Mouse (Mus musculus) liver, embryonic 15.5 days (tissue): ENCODE measurements around the gene Gm17655. TPM values are rescaled to one million over a fixed set of nuclear protein-coding genes. Genes with fewer than 3 reads are reported as not detected.
A peak's percentile ranks its signal among the peaks of the same experiment; 100 is the strongest.
"Not testable (repeated sequence)": the region's sequence is repeated elsewhere in the genome, so short reads cannot be mapped to it uniquely, and the experiment has no call there.

Source experiments
- ATAC-seq: fragments of 200-750 bp; cut with Nextera tagmentation; 2 replicates; pipeline ENCODE4 v1.8.0; 2017; ENCODE audit warnings: moderate number of reproducible peaks, mild to moderate bottlenecking, moderate library complexity; ENCODE audit not compliant: insufficient read depth
- H3K27ac ChIP-seq: fragments of 300-500 bp; sonication (generic); replicated peaks from 2 replicates; pipeline ENCODE4 v1.5.1; 2015; ENCODE audit warnings: mild to moderate bottlenecking, inconsistent platforms
- H3K27me3 ChIP-seq: fragments of 300-500 bp; sonication (generic); 2 replicates; pipeline ENCODE4 v1.6.1; 2015; ENCODE audit warnings: mild to moderate bottlenecking, inconsistent platforms
- H3K36me3 ChIP-seq: fragments of 300-500 bp; sonication (generic); replicated peaks from 2 replicates; pipeline ENCODE4 v1.6.1; 2015; ENCODE audit warnings: moderate library complexity, mild to moderate bottlenecking, inconsistent platforms
- H3K4me1 ChIP-seq: fragments of 300-500 bp; sonication (generic); replicated peaks from 2 replicates; pipeline ENCODE4 v1.6.1; 2015; ENCODE audit warnings: inconsistent platforms
- H3K4me2 ChIP-seq: fragments of 300-500 bp; sonication (generic); 2 replicates; pipeline ENCODE4 v1.6.1; 2015; ENCODE audit warnings: moderate library complexity, mild to moderate bottlenecking, inconsistent platforms
- H3K4me3 ChIP-seq: fragments of 300-500 bp; sonication (generic); replicated peaks from 2 replicates; pipeline ENCODE4 v1.5.1; 2015; ENCODE audit warnings: mild to moderate bottlenecking, inconsistent platforms
- H3K9ac ChIP-seq: fragments of 300-500 bp; sonication (generic); 2 replicates; pipeline ENCODE4 v1.6.1; 2015; ENCODE audit warnings: moderate library complexity, mild to moderate bottlenecking, inconsistent platforms
- H3K9me3 ChIP-seq: fragments of 300-500 bp; sonication (generic); replicated peaks from 2 replicates; pipeline ENCODE4 v1.6.1; 2016; ENCODE audit warnings: inconsistent platforms
- WGBS: fragments of 180-500 bp; shearing (Covaris S2); methylation state at CpG from one replicate; pipeline ENCODE4 v1.1.7; 2015; ENCODE audit warnings: mixed read lengths; ENCODE audit not compliant: insufficient replicate concordance; 5-methylcytosine and 5-hydroxymethylcytosine counted together
- polyA plus RNA-seq: library from polyadenylated mRNA; unstranded; fragments of >200 nt; fragmentation: Nextera tagmentation; extraction: Ambion mirVana; gene quantifications from 2 replicates; pipeline ENCODE4 v1.2.1, GENCODE M21; 2015

The Gm17655 gene
- polyA plus RNA-seq = 1.7 and 2.1 TPM in 2 replicates

DNA sequence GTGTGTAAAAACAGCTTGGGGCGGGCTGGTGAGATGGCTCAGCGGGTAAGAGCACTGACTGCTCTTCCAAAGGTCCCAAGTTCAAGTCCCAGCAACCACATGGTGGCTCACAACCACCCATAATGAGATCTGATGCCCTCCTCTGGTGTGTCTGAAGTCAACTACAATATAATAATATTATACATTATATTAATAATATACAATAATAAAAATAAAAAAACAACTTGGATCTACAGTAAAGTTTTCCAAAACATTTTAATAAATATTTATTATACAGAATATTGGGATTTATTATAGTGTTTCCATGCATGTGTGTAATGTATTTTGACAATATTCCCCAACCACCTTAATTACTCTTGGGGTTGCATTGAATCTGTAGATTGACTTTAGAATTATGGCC is at the start of gene Gm17655:
Gene Gm17655 (minus strand): TSS at position 101 of the 400 bp plus-strand sequence.
- H3K9me3 ChIP-seq, H3K9ac ChIP-seq, H3K4me1 ChIP-seq, H3K4me3 ChIP-seq, H3K4me2 ChIP-seq, ATAC-seq, H3K27me3 ChIP-seq, H3K27ac ChIP-seq, H3K36me3 ChIP-seq: not testable (repeated sequence)
- WGBS = 50% methylated on average over 2 of the region's 2 CpGs

GRCm38 (mm10) chr5:110109991-110110441 is 37.7 kb upstream of the Gm17655 start, which contains the start of gene Zfp605:
Gene Zfp605 (plus strand): TSS chr5:110110092.
- Histone ChIP-seq H3K9me3 (no peaks in the 10 kb centered on the region), H3K4me3 (peak within 1 kb of the TSS; percentile 67), H3K9ac (peak within 1 kb of the TSS; percentile 60), H3K4me2 (peak within 1 kb of the TSS; percentile 81), H3K36me3 (peaks cover 23% of the 10 kb centered on the region), H3K27ac (peak within 1 kb of the TSS; percentile 95), H3K27me3 (no peaks in the 10 kb centered on the region), H3K4me1 (peaks cover 29% of the 10 kb centered on the region)
- ATAC-seq = peak; percentile 20
- 0% methylated on average over 12 of the region's 12 CpGs for WGBS

DNA sequence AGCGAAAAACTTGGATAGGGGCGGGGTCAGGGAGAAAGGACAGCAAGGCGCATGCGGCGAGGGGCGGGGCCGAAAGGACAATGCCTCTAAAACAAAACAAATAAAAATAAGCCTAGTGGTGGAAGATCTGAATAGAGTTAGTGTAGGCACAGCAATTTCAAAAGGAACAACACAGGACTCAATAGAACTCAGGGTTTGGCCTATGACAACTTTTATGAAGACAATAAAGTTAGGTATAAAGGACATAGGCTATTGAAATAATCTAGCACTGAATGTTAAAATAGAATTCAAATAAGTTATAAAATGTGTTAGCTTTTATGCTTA is 36.0 kb upstream of the Gm17655 start:
- no peak overlapping the region for H3K9ac ChIP-seq
- peak overlapping the region; percentile 97 for H3K4me2 ChIP-seq
- no peak for ATAC-seq
- H3K36me3 ChIP-seq = peaks cover 33% of the 10 kb centered on the region
- H3K4me3 ChIP-seq = peak overlapping the region; percentile 86
- H3K4me1 ChIP-seq = peaks cover 29% of the 10 kb centered on the region
- no peaks in the 10 kb centered on the region for H3K27me3 ChIP-seq
- H3K27ac ChIP-seq = peak overlapping the region; percentile 95
- no peaks in the 10 kb centered on the region for H3K9me3 ChIP-seq
- WGBS = 0% methylated on average over 7 of the region's 7 CpGs

GRCm38 (mm10) chr5:110107581-110108304 is 35.4 kb upstream of the Gm17655 start, which contains the start of gene Gtpbp6:
Gene Gtpbp6 (minus strand): TSS chr5:110108197.
- no peaks in the 10 kb centered on the region for H3K27me3 ChIP-seq
- H3K27ac ChIP-seq = peak within 1 kb of the TSS; percentile 95
- peak within 1 kb of the TSS; percentile 72 for H3K9ac ChIP-seq
- H3K4me1 ChIP-seq = peaks cover 29% of the 10 kb centered on the region
- no peaks in the 10 kb centered on the region for H3K9me3 ChIP-seq
- H3K4me3 ChIP-seq = peak within 1 kb of the TSS; percentile 86
- WGBS = under 1% methylated on average over 71 of the region's 71 CpGs
- ATAC-seq = peak; percentile 84
- H3K36me3 ChIP-seq = peaks cover 38% of the 10 kb centered on the region
- peak within 1 kb of the TSS; percentile 97 for H3K4me2 ChIP-seq

- Histone ChIP-seq H3K4me1 (peaks cover 33% of the 10 kb centered on the region), H3K27me3 (no peaks in the 10 kb centered on the region), H3K27ac (peak overlapping the region; percentile 95), H3K36me3 (peaks cover 38% of the 10 kb centered on the region), H3K9ac (peak overlapping the region; percentile 72), H3K9me3 (no peaks in the 10 kb centered on the region), H3K4me3 (peak overlapping the region; percentile 86), H3K4me2 (peak overlapping the region; percentile 97)
- peak; percentile 12 for ATAC-seq
- 16% methylated on average over 41 of the region's 41 CpGs for WGBS
These were observed 34.7 kb upstream of the Gm17655 start for GRCm38 (mm10) chr5:110106901-110107564.

- H3K27me3 ChIP-seq = peaks cover 7% of the 10 kb centered on the region
- ATAC-seq = no peak
- WGBS = 90% methylated on average over 26 of the region's 26 CpGs
- H3K27ac ChIP-seq = no peak overlapping the region
- H3K4me3 ChIP-seq = peak overlapping the region; percentile 86
- peaks cover 38% of the 10 kb centered on the region for H3K36me3 ChIP-seq
- H3K9ac ChIP-seq = no peak overlapping the region
- peaks cover 41% of the 10 kb centered on the region for H3K4me1 ChIP-seq
- H3K9me3 ChIP-seq = no peaks in the 10 kb centered on the region
- H3K4me2 ChIP-seq = peak overlapping the region; percentile 97
These were observed 34.0 kb upstream of the Gm17655 start for GRCm38 (mm10) chr5:110106140-110106871.

DNA sequence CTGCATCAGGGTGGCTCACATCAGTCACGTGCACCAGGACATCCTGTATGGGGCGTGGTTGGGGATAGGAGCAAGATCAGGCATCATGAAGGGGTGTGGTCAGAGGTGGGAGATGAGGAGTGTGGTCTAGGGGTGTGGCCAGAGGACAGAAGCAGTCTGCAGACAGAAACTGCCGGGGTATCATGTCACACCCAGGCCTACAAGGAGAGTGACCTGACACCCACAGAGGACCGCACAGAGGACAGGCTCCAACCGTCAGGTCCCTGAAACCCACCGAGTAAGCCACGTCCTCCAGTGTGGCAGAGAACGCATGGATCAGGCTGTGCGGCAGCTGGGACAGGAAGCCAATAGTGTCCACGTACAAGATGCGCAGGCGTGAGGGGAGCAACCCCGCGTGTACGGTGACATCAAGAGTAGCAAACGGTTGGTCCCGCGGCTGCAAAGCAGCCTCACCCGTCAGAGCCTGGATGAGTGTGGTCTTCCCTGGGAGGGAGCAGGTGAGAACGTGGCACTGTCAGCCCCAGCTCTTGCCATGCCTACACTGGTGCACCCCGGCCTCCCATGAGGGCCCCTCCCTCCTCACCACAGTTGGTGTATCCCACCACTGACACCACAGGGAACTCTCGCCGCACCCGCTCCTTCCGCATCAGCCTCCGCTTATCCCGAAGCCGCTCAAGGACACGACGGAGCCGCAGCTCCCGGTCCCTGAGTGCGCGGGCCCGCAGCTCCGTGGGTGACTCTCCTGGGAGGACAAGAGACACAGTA is 32.5 kb upstream of the Gm17655 start:
- ATAC-seq = no peak
- Histone ChIP-seq H3K27ac (no peak overlapping the region), H3K4me1 (peaks cover 42% of the 10 kb centered on the region), H3K27me3 (peaks cover 22% of the 10 kb centered on the region), H3K9ac (no peak overlapping the region), H3K4me3 (no peak overlapping the region), H3K4me2 (no peak overlapping the region), H3K9me3 (no peaks in the 10 kb centered on the region), H3K36me3 (peaks cover 38% of the 10 kb centered on the region)
- 88% methylated on average over 36 of the region's 36 CpGs for WGBS

DNA sequence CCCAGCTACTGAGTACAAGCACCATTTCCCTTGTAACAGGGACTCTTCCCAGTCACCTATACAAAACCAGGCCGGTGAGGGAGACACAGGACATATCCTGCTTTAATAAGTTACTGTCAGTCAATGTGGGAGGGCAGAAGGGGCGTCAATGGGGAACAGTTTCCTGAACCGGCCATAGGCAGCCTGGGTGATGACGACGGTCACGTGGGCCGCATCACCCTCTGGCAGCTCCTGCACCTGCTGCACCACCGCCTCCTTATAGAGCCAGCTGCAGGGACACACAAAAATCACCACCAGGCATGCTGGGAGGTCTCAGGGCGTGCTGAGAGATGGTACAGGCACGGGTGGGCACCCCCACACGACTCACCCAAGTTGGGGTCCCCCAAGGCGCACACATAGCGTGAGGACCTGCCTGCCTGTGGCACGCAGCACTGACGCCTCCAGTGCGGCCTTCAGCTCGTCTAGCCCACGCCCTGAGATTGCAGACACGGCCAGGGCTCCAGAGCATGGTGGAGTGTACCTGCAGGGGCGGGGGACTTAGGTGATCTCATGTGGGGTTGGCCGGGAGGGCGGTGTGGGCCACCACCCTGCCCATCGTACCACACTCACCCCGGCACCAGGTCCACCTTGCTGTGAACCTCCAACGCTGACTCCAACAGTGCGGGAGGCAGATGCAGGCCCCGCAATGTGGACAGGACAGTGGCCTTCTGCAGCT is 31.7 kb upstream of the Gm17655 start:
- H3K9me3 ChIP-seq = no peaks in the 10 kb centered on the region
- peaks cover 38% of the 10 kb centered on the region for H3K36me3 ChIP-seq
- H3K9ac ChIP-seq = no peak overlapping the region
- H3K4me2 ChIP-seq = no peak overlapping the region
- H3K27ac ChIP-seq = no peak overlapping the region
- 82% methylated on average over 27 of the region's 27 CpGs for WGBS
- peaks cover 42% of the 10 kb centered on the region for H3K4me1 ChIP-seq
- H3K4me3 ChIP-seq = no peak overlapping the region
- no peak for ATAC-seq
- peaks cover 26% of the 10 kb centered on the region for H3K27me3 ChIP-seq

GRCm38 (mm10) chr5:110102853-110103625 is 30.7 kb upstream of the Gm17655 start:
- Histone ChIP-seq H3K4me3 (no peak overlapping the region), H3K9me3 (no peaks in the 10 kb centered on the region), H3K27ac (no peak overlapping the region), H3K36me3 (peaks cover 38% of the 10 kb centered on the region), H3K27me3 (peaks cover 26% of the 10 kb centered on the region), H3K4me1 (peaks cover 36% of the 10 kb centered on the region), H3K4me2 (no peak overlapping the region), H3K9ac (no peak overlapping the region)
- WGBS = 80% methylated on average over 19 of the region's 19 CpGs
- ATAC-seq = no peak
